Mouse (Mus musculus) heart, embryonic 12.5 days (tissue): ENCODE results near the gene Gata5. TPM values are rescaled to one million over a fixed set of nuclear protein-coding genes. Genes with fewer than 3 reads are reported as not detected.

ENCODE experiments used
- ATAC-seq: fragments of 200-750 bp; cut with Nextera tagmentation; 2 replicates; pipeline ENCODE4 v1.8.0; 2017; ENCODE audit warnings: moderate TSS enrichment, moderate library complexity; ENCODE audit not compliant: insufficient number of reproducible peaks, low FRiP score
- H3K27ac ChIP-seq: fragments of 300-500 bp; sonication (generic); 2 replicates; pipeline ENCODE4 v1.5.1; 2016; ENCODE audit warnings: mild to moderate bottlenecking, moderate library complexity; ENCODE audit not compliant: poor library complexity, severe bottlenecking
- H3K27me3 ChIP-seq: fragments of 300-500 bp; sonication (generic); replicated peaks from 2 replicates; pipeline ENCODE4 v1.6.1; 2016; ENCODE audit warnings: mild to moderate bottlenecking, moderate library complexity
- H3K36me3 ChIP-seq: fragments of 300-500 bp; sonication (generic); 2 replicates; pipeline ENCODE4 v1.6.1; 2016; ENCODE audit warnings: mild to moderate bottlenecking, moderate library complexity
- H3K4me1 ChIP-seq: fragments of 300-500 bp; sonication (generic); replicated peaks from 2 replicates; pipeline ENCODE4 v1.6.1; 2016; ENCODE audit warnings: mild to moderate bottlenecking
- H3K4me2 ChIP-seq: fragments of 300-500 bp; sonication (generic); 2 replicates; pipeline ENCODE4 v1.6.1; 2016; ENCODE audit warnings: mild to moderate bottlenecking, moderate library complexity
- H3K4me3 ChIP-seq: fragments of 300-500 bp; sonication (generic); 2 replicates; pipeline ENCODE4 v1.5.1; 2016; ENCODE audit warnings: mild to moderate bottlenecking
- H3K9ac ChIP-seq: fragments of 300-500 bp; sonication (generic); 2 replicates; pipeline ENCODE4 v1.6.1; 2016; ENCODE audit warnings: mild to moderate bottlenecking, moderate library complexity
- H3K9me3 ChIP-seq: fragments of 300-500 bp; sonication (generic); replicated peaks from 2 replicates; pipeline ENCODE4 v1.6.1; 2016; ENCODE audit warnings: mild to moderate bottlenecking, moderate library complexity
- WGBS: fragments of 180-500 bp; shearing (Covaris S2); methylation state at CpG from one replicate; pipeline ENCODE4 v1.1.7; 2016; 5-methylcytosine and 5-hydroxymethylcytosine counted together
- polyA plus RNA-seq: library from polyadenylated mRNA; unstranded; fragments of >200 nt; fragmentation: Nextera tagmentation; extraction: Ambion mirVana; gene quantifications from 2 replicates; pipeline ENCODE4 v1.2.1, GENCODE M21; 2016

Gene Gata5
- polyA plus RNA-seq, 1 experiment from 2014 or later = 24.7 TPM

DNA sequence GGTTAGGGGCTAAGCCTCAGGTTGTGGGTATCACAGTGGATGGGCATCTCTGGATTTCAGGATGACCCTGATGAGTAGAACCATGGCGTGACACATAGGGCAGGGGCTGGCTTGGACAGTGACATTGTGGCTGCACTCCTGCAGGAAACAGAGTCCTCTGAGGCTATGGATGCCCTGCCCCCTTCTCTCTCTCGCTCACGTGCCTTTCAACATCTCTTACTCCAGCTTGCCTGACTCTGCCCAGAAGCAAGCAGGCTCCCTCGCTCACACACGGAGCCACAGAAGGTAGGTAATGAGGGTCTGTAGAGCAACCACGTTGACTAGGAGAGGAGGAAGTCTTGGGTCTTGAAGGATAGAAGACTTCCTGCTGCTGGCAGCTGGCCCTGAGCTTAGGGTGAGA lies 44.0 kb downstream of the Gata5 start:
- H3K27ac ChIP-seq = no peak overlapping the region
- H3K36me3 ChIP-seq = no peaks in the 10 kb centered on the region
- ATAC-seq = peak; percentile 15; the same call in 1 of the 2 replicates
- H3K27me3 ChIP-seq = no peaks in the 10 kb centered on the region
- H3K4me1 ChIP-seq = peaks cover 31% of the 10 kb centered on the region
- no peaks in the 10 kb centered on the region for H3K9me3 ChIP-seq
- H3K4me3 ChIP-seq = no peak overlapping the region
- no peak overlapping the region; the same call in 1 of the 2 replicates for H3K4me2 ChIP-seq
- H3K9ac ChIP-seq = no peak overlapping the region
- WGBS = 15% methylated on average over 6 of the region's 6 CpGs

DNA sequence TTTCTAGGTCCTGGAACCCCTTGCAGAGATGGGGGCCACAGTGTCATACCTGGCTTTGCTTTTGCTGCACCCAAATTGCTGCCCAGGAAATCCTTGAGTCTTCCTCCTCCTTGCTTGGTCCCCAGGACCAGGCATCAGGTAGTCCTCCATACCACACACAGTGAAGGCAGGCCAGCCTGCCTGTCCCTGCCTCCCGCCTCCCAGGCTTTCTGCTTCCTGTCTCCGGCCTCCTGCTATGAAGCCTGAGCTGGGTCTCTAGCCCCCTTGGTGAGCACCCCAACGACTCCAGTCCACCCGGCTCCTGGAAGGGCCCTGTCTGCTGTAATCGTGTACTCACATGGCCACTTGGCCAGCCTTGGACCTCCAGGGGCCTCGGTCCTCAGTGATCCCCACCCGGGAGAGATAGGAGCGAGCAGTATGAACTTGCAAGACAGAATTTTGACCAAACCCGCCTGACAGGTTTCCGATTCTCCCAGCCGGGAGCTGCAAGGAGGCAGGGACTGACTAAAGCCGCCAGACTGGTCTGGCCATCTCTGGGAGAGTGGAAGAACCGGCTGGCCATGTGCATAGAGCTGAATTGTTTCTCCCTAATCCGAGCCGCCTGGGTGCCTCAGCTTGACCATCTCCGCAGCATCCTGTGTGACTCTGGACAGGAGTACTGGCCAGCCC lies 44.9 kb downstream of the Gata5 start, which contains the start of gene Rbbp8nl:
Gene Rbbp8nl (minus strand): TSS at position 440 of the 669 bp plus-strand sequence.
- 51% methylated on average over 16 of the region's 16 CpGs for WGBS
- Histone ChIP-seq H3K4me2 (no peak within 1 kb of the TSS; the same call in 1 of the 2 replicates), H3K9ac (0 out of 2 replicates have a peak within 1 kb of the TSS, but pooled peaks have one; percentile 33), H3K9me3 (no peaks in the 10 kb centered on the region), H3K27ac (no peak within 1 kb of the TSS), H3K36me3 (no peaks in the 10 kb centered on the region), H3K4me1 (peaks cover 31% of the 10 kb centered on the region), H3K4me3 (no peak within 1 kb of the TSS), H3K27me3 (no peaks in the 10 kb centered on the region)
- no peak for ATAC-seq

DNA sequence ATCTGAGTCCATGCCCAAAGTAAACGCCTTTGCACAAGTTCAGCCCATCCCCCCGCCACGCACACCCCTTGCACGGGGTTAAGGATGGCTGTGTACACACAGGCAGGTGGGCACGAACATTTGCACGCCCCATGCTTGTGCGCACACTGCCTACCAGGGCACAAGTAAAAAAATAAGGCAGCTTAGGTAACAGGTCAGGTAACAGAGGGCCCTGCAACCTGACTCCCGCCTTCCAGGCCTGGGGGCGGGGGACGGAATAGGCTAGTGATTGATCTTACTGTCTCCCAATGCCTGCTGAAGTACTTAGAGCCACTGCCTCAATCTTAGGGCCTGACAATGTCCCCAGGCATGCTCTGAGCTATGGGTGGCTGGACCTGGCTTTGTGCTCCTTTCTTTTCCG lies 45.5 kb downstream of the Gata5 start:
- H3K9me3 ChIP-seq = no peaks in the 10 kb centered on the region
- ATAC-seq = no peak
- H3K27ac ChIP-seq = no peak overlapping the region
- 65% methylated on average over 11 of the region's 11 CpGs for WGBS
- H3K36me3 ChIP-seq = no peaks in the 10 kb centered on the region
- H3K9ac ChIP-seq = no peak overlapping the region
- no peaks in the 10 kb centered on the region for H3K27me3 ChIP-seq
- no peak overlapping the region for H3K4me3 ChIP-seq
- peaks cover 31% of the 10 kb centered on the region for H3K4me1 ChIP-seq
- no peak overlapping the region for H3K4me2 ChIP-seq

DNA sequence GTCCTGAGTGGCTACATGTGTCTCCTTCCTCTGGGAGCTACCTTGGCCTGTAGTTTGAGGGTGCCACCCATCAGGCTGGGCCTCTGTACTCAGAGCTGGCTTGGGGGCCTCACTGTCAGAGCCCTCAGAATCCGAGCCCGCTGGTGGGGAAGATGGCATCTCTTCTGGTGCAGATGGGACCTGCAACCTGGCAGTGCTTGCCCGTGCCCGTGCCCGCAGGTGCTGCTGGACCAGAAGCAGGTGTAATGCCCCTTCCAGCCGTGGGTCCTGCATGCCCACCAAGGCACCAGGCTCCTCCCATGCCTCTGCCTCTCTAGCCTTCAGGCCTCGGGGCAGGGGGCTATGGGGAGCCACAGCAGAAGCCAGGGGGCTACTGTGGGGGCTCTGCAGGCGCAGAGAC lies 55.2 kb downstream of the Gata5 start:
- Histone ChIP-seq H3K9me3 (no peaks in the 10 kb centered on the region), H3K4me3 (no peak overlapping the region)
- WGBS = 88% methylated on average over 8 of the region's 8 CpGs

DNA sequence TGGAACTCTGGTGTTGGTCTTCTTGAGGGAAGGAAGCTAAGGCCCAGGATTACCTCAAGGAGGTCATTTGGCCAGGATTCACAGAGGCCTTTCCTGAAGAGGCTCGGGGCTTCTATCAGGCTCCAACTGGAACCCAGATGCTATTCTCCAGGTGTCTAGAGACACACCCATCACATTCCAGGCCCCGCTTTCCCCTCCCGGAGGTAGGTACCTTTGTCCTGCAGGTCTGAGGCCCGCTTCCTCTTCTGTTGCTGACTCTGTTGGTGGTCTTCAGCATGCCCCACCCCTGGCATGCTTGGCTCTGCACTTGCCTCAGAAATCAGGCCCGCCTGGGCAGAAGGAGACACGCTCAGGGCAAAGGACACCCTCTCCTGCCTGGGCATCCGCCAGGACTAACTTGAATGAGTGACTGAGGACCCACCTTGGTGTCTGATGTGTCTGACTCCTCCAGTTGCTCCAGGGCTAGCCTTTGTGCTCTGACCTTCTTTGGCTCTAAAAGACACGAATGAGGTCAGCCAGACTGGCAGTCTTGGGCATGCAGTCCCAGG lies 56.7 kb downstream of the Gata5 start:
- Histone ChIP-seq H3K9ac (no peak overlapping the region), H3K4me3 (no peak overlapping the region), H3K9me3 (no peaks in the 10 kb centered on the region), H3K36me3 (no peaks in the 10 kb centered on the region), H3K27ac (no peak overlapping the region), H3K27me3 (no peaks in the 10 kb centered on the region), H3K4me2 (no peak overlapping the region), H3K4me1 (peaks cover 33% of the 10 kb centered on the region)
- 77% methylated on average over 8 of the region's 8 CpGs for WGBS
- ATAC-seq = no peak

More for the DNA sequence above, 55.2 kb downstream of the Gata5 start:
- no peak for ATAC-seq
- H3K9ac ChIP-seq = no peak overlapping the region
- no peak overlapping the region for H3K27ac ChIP-seq
- H3K4me1 ChIP-seq = peaks cover 27% of the 10 kb centered on the region
- H3K4me2 ChIP-seq = no peak overlapping the region
- no peaks in the 10 kb centered on the region for H3K27me3 ChIP-seq
- H3K36me3 ChIP-seq = no peaks in the 10 kb centered on the region

DNA sequence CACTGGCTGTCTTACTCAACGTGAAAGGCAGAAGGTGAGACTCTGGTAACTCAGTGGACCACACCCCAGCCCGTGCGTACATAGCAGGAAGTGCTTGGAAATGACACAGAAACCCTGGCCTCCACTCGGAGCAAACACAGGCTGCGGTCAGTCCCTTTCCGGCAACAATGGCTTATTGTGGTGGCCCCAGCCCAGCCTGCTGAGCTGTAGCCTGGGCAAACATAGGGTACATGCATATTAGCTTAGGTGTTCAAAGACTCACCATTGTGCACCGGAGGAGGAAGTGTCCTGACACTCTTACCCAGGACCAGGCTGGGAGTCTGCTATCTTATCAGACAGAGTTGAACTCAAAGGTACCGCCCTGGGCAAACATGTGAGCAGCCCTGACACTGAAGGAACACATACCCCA lies 57.6 kb downstream of the Gata5 start:
- no peak overlapping the region for H3K4me3 ChIP-seq
- 0 out of 2 replicates have a peak overlapping the region, but pooled peaks have one; percentile 21 for H3K9ac ChIP-seq
- H3K27ac ChIP-seq = peak overlapping the region; percentile 72
- peaks cover 43% of the 10 kb centered on the region for H3K4me1 ChIP-seq
- no peak for ATAC-seq
- H3K36me3 ChIP-seq = no peaks in the 10 kb centered on the region
- no peaks in the 10 kb centered on the region for H3K27me3 ChIP-seq
- peak overlapping the region; percentile 42 for H3K4me2 ChIP-seq
- WGBS = 25% methylated on average over 8 of the region's 8 CpGs
- H3K9me3 ChIP-seq = no peaks in the 10 kb centered on the region

DNA sequence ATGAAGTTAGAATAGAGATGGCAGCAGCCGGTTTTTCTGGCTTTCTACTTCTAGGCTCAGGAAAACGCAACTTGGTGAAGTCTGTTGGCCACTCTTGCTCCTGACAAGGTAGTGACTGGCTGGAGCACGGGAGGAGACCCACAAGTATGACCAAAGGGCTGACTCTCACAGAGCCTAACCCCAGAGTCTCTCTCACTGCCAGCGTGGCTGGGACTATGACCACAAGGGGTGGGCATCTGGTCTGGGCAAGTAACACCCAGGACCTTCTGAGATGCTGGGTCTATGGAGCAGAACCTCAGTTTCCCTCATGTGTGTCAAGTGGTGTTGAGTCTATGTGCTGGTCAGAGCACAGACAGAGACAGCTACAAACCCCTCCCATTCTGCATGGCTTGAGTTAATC lies 58.1 kb downstream of the Gata5 start:
- Histone ChIP-seq H3K4me3 (no peak overlapping the region), H3K4me1 (peaks cover 48% of the 10 kb centered on the region), H3K4me2 (peak overlapping the region; percentile 42), H3K36me3 (no peaks in the 10 kb centered on the region), H3K9ac (0 out of 2 replicates have a peak overlapping the region, but pooled peaks have one; percentile 21), H3K27ac (peak overlapping the region; percentile 72), H3K9me3 (no peaks in the 10 kb centered on the region), H3K27me3 (no peaks in the 10 kb centered on the region)
- WGBS = 38% methylated on average over 4 of the region's 4 CpGs
- no peak for ATAC-seq

DNA sequence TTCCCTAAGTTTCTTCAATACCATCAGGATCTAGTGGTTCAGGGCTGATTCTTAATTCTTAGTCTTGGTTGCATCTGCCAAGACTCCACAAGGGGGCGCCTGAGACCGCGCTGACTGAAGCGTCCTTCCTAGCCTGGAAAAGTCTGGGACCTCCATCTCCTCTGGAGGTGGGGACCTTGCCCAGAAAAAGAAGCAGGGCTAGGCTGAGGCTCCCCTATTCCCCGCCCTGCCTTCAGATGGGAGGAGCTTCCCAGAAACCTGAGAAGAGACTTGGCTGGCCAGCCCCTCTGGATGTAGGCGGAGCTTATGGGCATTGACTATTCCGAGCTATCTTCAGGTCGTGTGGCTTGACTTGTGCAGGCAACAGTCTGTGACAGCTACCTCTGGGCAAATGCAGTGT lies 58.7 kb downstream of the Gata5 start:
- Histone ChIP-seq H3K27ac (peak overlapping the region; percentile 72; the same call in 1 of the 2 replicates), H3K36me3 (no peaks in the 10 kb centered on the region), H3K27me3 (no peaks in the 10 kb centered on the region), H3K4me1 (peaks cover 53% of the 10 kb centered on the region), H3K9ac (no peak overlapping the region), H3K4me3 (no peak overlapping the region), H3K4me2 (peak overlapping the region; percentile 42), H3K9me3 (no peaks in the 10 kb centered on the region)
- ATAC-seq = peak; percentile 62
- WGBS = 2% methylated on average over 8 of the region's 8 CpGs

Other genes with a start within 250 kb of the Gata5 start
- gene Hrh3, start 230.2 kb downstream of the Gata5 start, polyA plus RNA-seq = not detected in 2 replicates
- 37.2 and 37.5 TPM in 2 replicates for gene Osbpl2, start 215.4 kb downstream of the Gata5 start, polyA plus RNA-seq
- 150 and 154 TPM in 2 replicates for gene Adrm1, start 163.2 kb downstream of the Gata5 start, polyA plus RNA-seq
- 31.7 and 38.1 TPM in 2 replicates for gene Lama5, start 108.8 kb downstream of the Gata5 start, polyA plus RNA-seq
- 336 and 349 TPM in 2 replicates for gene Rps21, start 77.3 kb downstream of the Gata5 start, polyA plus RNA-seq
- 15.8 and 16.2 TPM in 2 replicates for gene Cables2, start 61.2 kb downstream of the Gata5 start, polyA plus RNA-seq
- not detected in 2 replicates for gene Rbbp8nl, start 44.8 kb downstream of the Gata5 start, polyA plus RNA-seq
- gene Slco4a1, start 121.5 kb upstream of the Gata5 start, polyA plus RNA-seq = 0.51 and 0.67 TPM in 2 replicates
- 0.80 and 0.94 TPM in 2 replicates for gene Ntsr1, start 165.3 kb upstream of the Gata5 start, polyA plus RNA-seq
- 25.1 and 25.3 TPM in 2 replicates for gene Mrgbp, start 246.6 kb upstream of the Gata5 start, polyA plus RNA-seq